Mouse (Mus musculus): ENCODE measurements around the gene Lonrf3. TPM values are rescaled to one million over a fixed set of nuclear protein-coding genes. Genes with fewer than 3 reads are reported as not detected.
A peak's percentile ranks its signal among the peaks of the same experiment; 100 is the strongest.

The Lonrf3 gene
- 0.49 and 0.77 TPM in 2 replicates for polyA plus RNA-seq (2014; fragmentation: Nextera tagmentation; extraction: Ambion mirVana)

DNA sequence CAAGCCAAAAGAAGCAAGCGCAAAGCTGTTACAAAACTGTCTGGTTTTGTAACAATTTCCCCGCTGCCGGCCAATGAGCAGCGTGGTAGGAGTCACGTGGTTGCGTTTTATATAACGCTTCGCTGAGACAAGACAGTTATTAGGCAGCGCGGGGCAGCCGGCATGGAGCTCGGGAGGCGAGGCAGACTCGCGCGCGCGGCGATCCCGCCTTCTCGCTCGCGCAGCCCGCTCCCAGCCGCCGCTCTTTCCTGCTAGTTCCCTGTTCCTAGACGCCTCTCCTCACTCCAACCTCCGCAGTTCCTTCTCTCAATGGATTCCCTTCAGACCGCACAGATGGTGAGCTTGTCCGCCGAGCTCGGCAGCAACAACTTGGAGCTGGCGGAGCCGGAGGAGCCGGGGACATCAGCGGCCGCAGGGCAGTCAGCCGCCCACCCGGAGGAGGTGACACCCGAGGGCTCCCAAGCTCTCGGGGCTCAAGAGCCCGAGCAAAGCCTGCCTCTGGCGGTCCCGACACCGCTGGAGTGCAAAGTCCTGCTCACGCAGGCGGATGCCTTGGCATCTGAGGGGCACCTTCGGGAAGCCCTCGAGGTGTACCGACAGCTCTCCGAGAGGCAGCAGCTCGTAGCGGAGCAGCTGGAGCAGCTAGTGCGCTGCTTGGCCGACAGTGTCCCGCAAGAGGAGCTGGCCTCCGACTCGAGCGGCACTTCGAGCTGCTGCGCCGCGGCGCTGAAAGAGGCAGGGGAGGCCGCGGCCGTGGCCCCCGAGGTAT, at the start of gene Lonrf3:
Gene Lonrf3, plus strand, starts transcription at position 83 of the 769 bp plus-strand sequence.
- H3K27me3 ChIP-seq (ENCODE audit: control insufficient read depth, insufficient read depth, low read length) = peaks cover 17% of the 10 kb centered on the region
- WGBS = 29% methylated on average over 68 of the region's 68 CpGs
- H3K4me2 ChIP-seq (replicated peaks; ENCODE audit: low read depth, low read length) = peak within 1 kb of the TSS; percentile 67
- no peak within 1 kb of the TSS for H3K27ac ChIP-seq (ENCODE audit: low read depth, low read length)
- ATAC-seq (ENCODE audit: low FRiP score, low TSS enrichment) = peak; percentile 68
- H3K4me1 ChIP-seq (ENCODE audit: control insufficient read depth, insufficient read depth, low read length) = no peaks in the 10 kb centered on the region
- peak within 1 kb of the TSS; percentile 23; the same call in 1 of the 2 replicates for H3K9ac ChIP-seq (ENCODE audit: low read depth, low read length)
- no peaks in the 10 kb centered on the region for H3K36me3 ChIP-seq (ENCODE audit: control insufficient read depth, insufficient read depth, low read length)
- peak within 1 kb of the TSS; percentile 40 for H3K4me3 ChIP-seq (ENCODE audit: low read length)
- no peaks in the 10 kb centered on the region for H3K9me3 ChIP-seq (ENCODE audit: control insufficient read depth, low read length)

DNA sequence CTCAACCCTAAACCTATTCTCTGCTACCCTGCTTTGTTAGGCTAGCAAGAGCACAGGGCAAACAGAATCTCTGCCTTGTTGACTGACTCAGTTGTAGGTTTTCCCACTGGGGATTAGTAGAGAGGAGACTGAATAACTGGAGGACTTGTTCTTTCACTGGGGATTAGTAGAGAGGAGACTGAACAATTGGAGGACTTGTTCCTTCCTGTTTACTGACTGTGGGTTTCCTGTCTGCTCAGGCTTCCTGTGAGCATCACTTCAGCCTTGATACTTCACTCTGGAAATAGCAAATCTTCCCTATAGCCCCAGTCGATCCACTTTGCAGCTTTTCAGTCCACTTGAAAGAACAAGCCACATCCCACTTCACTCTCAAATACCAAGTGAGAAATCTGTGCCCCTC, 49.4 kb upstream of the Lonrf3 start:
- WGBS = 47% methylated on average over 1 of the region's 1 CpGs
- no peak for ATAC-seq (ENCODE audit: low FRiP score, low TSS enrichment)

DNA sequence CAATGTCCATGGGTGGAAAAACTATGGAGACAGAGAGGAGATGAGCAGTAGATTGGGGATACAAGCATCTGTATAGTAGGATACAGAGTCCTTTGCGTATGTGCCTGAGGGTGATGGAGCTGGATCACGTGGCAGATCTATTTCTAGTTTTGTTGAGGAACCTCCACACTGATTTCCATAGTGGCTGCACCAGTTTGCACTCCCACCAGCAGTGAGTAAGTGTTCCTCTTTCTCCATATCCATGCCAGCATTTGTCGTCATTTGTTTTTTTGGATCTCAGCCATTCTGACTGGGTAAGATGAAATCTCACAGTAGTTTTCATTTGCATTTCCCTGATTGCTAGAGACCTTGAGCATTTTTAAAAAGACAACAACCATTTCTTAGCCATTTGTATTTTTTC, 16.7 kb upstream of the Lonrf3 start:
- Histone ChIP-seq H3K9me3 (ENCODE audit: control insufficient read depth, low read length) (no peaks in the 10 kb centered on the region), H3K27me3 (ENCODE audit: control insufficient read depth, insufficient read depth, low read length) (no peaks in the 10 kb centered on the region), H3K9ac (ENCODE audit: low read depth, low read length) (no peak overlapping the region), H3K4me1 (ENCODE audit: control insufficient read depth, insufficient read depth, low read length) (no peaks in the 10 kb centered on the region), H3K27ac (ENCODE audit: low read depth, low read length) (no peak overlapping the region), H3K36me3 (ENCODE audit: control insufficient read depth, insufficient read depth, low read length) (no peaks in the 10 kb centered on the region), H3K4me2 (replicated peaks; ENCODE audit: low read depth, low read length) (no peak overlapping the region), H3K4me3 (ENCODE audit: low read length) (no peak overlapping the region)
- no peak for ATAC-seq (ENCODE audit: low FRiP score, low TSS enrichment)
- WGBS = 75% methylated on average over 3 of the region's 3 CpGs

More for the DNA sequence above, 49.4 kb upstream of the Lonrf3 start:
- Histone ChIP-seq H3K9ac (ENCODE audit: low read depth, low read length) (no peak overlapping the region), H3K4me3 (ENCODE audit: low read length) (no peak overlapping the region), H3K36me3 (ENCODE audit: control insufficient read depth, insufficient read depth, low read length) (no peaks in the 10 kb centered on the region), H3K9me3 (ENCODE audit: control insufficient read depth, low read length) (no peaks in the 10 kb centered on the region), H3K4me2 (replicated peaks; ENCODE audit: low read depth, low read length) (no peak overlapping the region), H3K27me3 (ENCODE audit: control insufficient read depth, insufficient read depth, low read length) (no peaks in the 10 kb centered on the region), H3K4me1 (ENCODE audit: control insufficient read depth, insufficient read depth, low read length) (no peaks in the 10 kb centered on the region), H3K27ac (ENCODE audit: low read depth, low read length) (no peak overlapping the region)

DNA sequence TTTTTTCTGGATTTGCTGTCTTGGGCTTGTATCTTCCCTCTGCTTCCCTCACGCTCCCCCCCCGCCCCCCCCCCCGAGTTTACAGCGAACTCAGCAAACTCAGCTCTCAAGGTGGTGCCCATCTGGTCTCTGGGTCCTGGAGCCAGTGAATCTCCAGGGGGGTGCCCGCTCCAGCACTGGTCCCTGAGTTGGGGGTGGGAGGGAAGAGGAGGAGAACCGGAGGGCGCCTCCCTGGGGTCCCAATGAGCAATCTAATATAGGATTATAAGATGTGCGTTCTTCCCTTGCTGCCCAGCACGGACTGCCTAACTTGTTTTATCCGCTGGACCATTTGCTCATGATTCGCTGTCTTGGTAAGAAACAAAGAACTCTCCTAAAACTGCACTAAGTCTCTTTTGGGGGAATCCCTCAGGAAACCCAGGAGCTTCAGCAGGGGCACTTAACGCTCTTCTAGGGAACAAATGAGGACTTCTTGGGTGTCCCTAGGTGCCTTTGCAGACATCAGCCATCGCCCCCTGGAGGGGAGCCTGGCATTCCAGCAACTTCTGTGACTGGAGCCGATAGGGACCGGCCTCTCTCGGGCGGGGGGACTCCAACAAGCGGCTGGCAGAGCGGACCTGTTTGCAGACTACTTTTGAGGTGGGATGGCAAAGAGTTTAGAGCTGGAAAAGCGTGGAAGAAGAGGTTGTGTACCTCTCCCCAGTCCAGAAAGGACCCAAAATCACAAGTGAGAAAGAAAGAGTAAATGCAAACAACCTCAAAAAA, 480 bp upstream of the Lonrf3 start:
- WGBS = 23% methylated on average over 20 of the region's 20 CpGs
- Histone ChIP-seq H3K27ac (ENCODE audit: low read depth, low read length) (no peak overlapping the region), H3K27me3 (ENCODE audit: control insufficient read depth, insufficient read depth, low read length) (peaks cover 17% of the 10 kb centered on the region), H3K36me3 (ENCODE audit: control insufficient read depth, insufficient read depth, low read length) (no peaks in the 10 kb centered on the region), H3K4me1 (ENCODE audit: control insufficient read depth, insufficient read depth, low read length) (no peaks in the 10 kb centered on the region), H3K9ac (ENCODE audit: low read depth, low read length) (no peak overlapping the region), H3K4me2 (replicated peaks; ENCODE audit: low read depth, low read length) (peak overlapping the region; percentile 67), H3K9me3 (ENCODE audit: control insufficient read depth, low read length) (no peaks in the 10 kb centered on the region), H3K4me3 (ENCODE audit: low read length) (peak overlapping the region; percentile 40)
- no peak for ATAC-seq (ENCODE audit: low FRiP score, low TSS enrichment)

DNA sequence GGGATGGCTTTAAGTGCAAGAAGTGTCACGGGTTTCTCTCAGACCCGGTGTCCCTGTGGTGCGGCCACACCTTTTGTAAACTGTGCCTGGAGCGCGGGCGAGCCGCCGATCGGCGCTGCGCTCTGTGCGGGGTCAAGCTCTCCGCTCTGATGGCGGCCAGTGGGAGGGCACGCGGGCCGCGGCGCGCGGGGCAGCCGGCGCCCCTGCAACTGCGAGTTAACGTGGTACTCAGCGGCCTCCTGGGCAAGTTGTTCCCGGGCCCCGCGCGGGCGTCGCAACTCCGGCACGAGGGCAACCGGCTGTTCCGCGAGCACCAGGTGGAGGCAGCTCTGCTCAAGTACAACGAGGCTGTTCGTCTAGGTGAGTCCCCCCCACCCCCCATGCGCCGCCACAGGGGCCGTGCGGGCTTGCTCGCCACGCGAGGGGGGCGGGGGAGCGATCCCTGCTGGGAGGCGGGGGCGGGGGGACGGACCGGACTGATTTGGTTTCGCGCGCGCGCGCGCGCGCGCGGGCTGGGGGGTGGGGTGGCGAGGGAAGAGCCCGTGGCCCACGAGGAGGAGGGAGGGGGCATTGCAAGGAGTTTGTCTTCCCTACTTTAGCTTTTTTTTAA, 992 bp downstream of the Lonrf3 start:
- peak overlapping the region; percentile 67 for H3K4me2 ChIP-seq (replicated peaks; ENCODE audit: low read depth, low read length)
- no peak overlapping the region for H3K27ac ChIP-seq (ENCODE audit: low read depth, low read length)
- peak overlapping the region; percentile 23; the same call in 1 of the 2 replicates for H3K9ac ChIP-seq (ENCODE audit: low read depth, low read length)
- H3K4me1 ChIP-seq (ENCODE audit: control insufficient read depth, insufficient read depth, low read length) = no peaks in the 10 kb centered on the region
- ATAC-seq (ENCODE audit: low FRiP score, low TSS enrichment) = peak; percentile 48; the same call in 1 of the 2 replicates
- peak overlapping the region; percentile 40 for H3K4me3 ChIP-seq (ENCODE audit: low read length)
- no peaks in the 10 kb centered on the region for H3K9me3 ChIP-seq (ENCODE audit: control insufficient read depth, low read length)
- H3K27me3 ChIP-seq (ENCODE audit: control insufficient read depth, insufficient read depth, low read length) = peaks cover 17% of the 10 kb centered on the region
- 28% methylated on average over 57 of the region's 66 CpGs for WGBS
- no peaks in the 10 kb centered on the region for H3K36me3 ChIP-seq (ENCODE audit: control insufficient read depth, insufficient read depth, low read length)

DNA sequence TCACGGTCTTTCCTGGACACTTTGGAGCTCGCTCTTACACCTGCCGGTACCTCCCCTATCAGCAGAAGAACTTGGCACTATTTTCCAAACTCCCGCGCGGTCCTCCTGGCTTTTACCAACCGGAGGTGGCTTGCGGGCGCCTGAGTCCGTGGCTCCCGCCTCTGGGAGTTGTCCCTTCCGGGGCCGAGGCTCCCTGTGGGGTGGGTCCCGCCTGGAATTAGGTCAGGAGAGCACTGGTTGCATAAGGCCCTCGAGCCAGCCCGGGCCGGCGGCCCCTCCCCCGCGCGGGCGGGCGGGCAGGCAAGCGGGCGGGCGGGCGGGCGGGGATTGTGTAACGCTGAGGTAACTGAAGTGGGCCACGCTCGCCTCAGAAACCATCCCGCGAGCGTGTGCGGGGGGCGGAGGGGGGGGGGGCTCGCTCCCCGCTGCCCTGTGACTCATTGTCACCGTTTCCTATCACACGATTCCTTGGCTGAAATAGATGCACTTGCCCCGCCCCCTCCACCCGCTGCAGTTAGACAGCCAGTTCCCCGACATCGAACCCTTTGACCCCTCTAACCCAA, 1.8 kb downstream of the Lonrf3 start:
- peaks cover 17% of the 10 kb centered on the region for H3K27me3 ChIP-seq (ENCODE audit: control insufficient read depth, insufficient read depth, low read length)
- no peaks in the 10 kb centered on the region for H3K9me3 ChIP-seq (ENCODE audit: control insufficient read depth, low read length)
- 31% methylated on average over 36 of the region's 44 CpGs for WGBS

DNA sequence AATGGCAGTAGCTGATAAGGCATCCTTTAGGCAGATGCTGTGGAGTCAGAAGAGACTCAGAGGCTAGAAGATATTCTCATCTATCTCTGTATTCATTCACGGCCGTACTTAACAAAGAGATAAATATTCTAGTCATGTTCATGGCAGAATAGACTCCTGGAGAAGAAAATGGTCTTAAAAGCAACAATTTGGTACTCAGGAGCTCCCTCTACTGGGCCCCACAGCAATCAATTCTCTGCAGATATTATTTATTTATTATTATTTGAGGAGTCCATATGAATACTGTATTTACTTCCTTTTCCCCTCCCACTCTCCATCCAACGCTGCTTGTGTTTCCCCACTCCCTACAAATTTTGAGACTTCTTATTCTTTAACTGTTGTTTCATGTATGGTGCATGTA, 24.3 kb downstream of the Lonrf3 start:
- no peaks in the 10 kb centered on the region for H3K4me1 ChIP-seq (ENCODE audit: control insufficient read depth, insufficient read depth, low read length)
- no peak for ATAC-seq (ENCODE audit: low FRiP score, low TSS enrichment)
- H3K4me3 ChIP-seq (ENCODE audit: low read length) = no peak overlapping the region
- no peaks in the 10 kb centered on the region for H3K27me3 ChIP-seq (ENCODE audit: control insufficient read depth, insufficient read depth, low read length)
- WGBS = 73% methylated on average over 3 of the region's 3 CpGs
- H3K9ac ChIP-seq (ENCODE audit: low read depth, low read length) = no peak overlapping the region
- no peaks in the 10 kb centered on the region for H3K9me3 ChIP-seq (ENCODE audit: control insufficient read depth, low read length)
- no peak overlapping the region for H3K4me2 ChIP-seq (replicated peaks; ENCODE audit: low read depth, low read length)
- no peaks in the 10 kb centered on the region for H3K36me3 ChIP-seq (ENCODE audit: control insufficient read depth, insufficient read depth, low read length)
- H3K27ac ChIP-seq (ENCODE audit: low read depth, low read length) = no peak overlapping the region

More for the DNA sequence above, 1.8 kb downstream of the Lonrf3 start:
- Histone ChIP-seq H3K36me3 (ENCODE audit: control insufficient read depth, insufficient read depth, low read length) (no peaks in the 10 kb centered on the region), H3K4me2 (replicated peaks; ENCODE audit: low read depth, low read length) (peak overlapping the region; percentile 67), H3K4me1 (ENCODE audit: control insufficient read depth, insufficient read depth, low read length) (no peaks in the 10 kb centered on the region), H3K9ac (ENCODE audit: low read depth, low read length) (peak overlapping the region; percentile 18; the same call in 1 of the 2 replicates), H3K27ac (ENCODE audit: low read depth, low read length) (no peak overlapping the region), H3K4me3 (ENCODE audit: low read length) (peak overlapping the region; percentile 40)
- ATAC-seq (ENCODE audit: low FRiP score, low TSS enrichment) = peak; percentile 69

DNA sequence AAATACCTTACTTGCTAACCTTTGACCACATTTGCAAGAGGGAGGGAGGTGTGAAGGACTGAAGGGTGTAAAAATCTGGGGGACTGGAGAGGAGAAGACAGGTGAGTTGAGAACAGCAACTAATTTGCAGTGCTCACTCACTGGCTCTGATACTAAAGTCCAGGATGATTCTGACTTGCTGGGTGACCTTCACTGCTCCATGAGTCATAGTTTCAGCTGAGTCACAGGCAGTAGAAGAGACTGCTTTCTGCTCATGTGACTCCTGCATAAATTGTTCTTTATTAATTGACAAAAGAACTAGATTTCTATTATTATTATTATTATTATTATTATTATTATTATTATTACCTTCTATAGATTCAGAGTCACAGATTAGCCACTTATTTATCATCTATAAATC, 57.2 kb downstream of the Lonrf3 start:
- Histone ChIP-seq H3K27ac (ENCODE audit: low read depth, low read length) (no peak overlapping the region), H3K27me3 (ENCODE audit: control insufficient read depth, insufficient read depth, low read length) (no peaks in the 10 kb centered on the region), H3K4me3 (ENCODE audit: low read length) (no peak overlapping the region), H3K9ac (ENCODE audit: low read depth, low read length) (no peak overlapping the region), H3K9me3 (ENCODE audit: control insufficient read depth, low read length) (no peaks in the 10 kb centered on the region), H3K36me3 (ENCODE audit: control insufficient read depth, insufficient read depth, low read length) (no peaks in the 10 kb centered on the region), H3K4me2 (replicated peaks; ENCODE audit: low read depth, low read length) (no peak overlapping the region), H3K4me1 (ENCODE audit: control insufficient read depth, insufficient read depth, low read length) (no peaks in the 10 kb centered on the region)
- no peak for ATAC-seq (ENCODE audit: low FRiP score, low TSS enrichment)

Measured in kidney, embryonic 14.5 days (tissue).